9 mouse cellular contexts compared by ENCODE assay signal in the genomic region with DNA sequence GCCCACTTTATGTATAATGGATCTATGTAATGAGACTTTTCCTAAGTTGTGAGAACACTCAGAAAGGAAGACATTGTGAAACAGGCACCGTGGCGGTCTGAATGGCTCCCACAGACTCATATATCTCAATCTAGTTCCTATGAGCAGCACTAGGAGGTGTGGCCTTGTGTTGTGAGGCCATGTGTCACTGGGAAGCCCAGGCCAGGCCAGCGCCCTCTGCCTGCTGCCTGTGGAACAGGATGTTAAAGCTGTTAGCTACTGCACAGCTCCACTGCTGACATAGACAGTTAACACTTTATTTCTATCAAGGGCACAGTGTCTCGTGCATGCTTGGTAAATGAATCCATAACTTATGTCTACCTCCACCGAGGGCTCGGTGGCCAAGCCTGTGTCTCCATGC. TPM values are rescaled to one million over a fixed set of nuclear protein-coding genes. Genes with fewer than 3 reads are reported as not detected.
DNase-seq lines count a peak whose midpoint lies in the region; ATAC-seq and TF ChIP-seq lines count a peak whose summit lies in the region.
"Had no signal": no experiment of that assay in that cellular context is flagged by ENCODE, and none has a peak within 500 bp of the region (broad histone marks: within the 10 kb centered on the region; RNA-seq: fewer than 3 reads in every experiment).

No protein-coding gene starts in this region.

- WGBS in heart, postnatal 0 days: 75% methylated on average over 6 of the region's 6 CpGs
- WGBS in midbrain, postnatal 0 days: 78% methylated on average over 6 of the region's 6 CpGs

- no peaks in the 10 kb centered on the region for H3K9me3 ChIP-seq in heart, postnatal 0 days (replicated peaks; ENCODE audit: control insufficient read depth, low read length)
- no peaks in the 10 kb centered on the region for H3K9me3 ChIP-seq in midbrain, postnatal 0 days (ENCODE audit: low read length)

- H3K27me3 ChIP-seq in heart, postnatal 0 days (ENCODE audit: control insufficient read depth, insufficient read depth, low read length): no peaks in the 10 kb centered on the region
- H3K27me3 ChIP-seq in midbrain, postnatal 0 days (ENCODE audit: insufficient read depth, low read length): no peaks in the 10 kb centered on the region

- TF ChIP-seq EP300 in heart, postnatal 0 days (IDR thresholded peaks at IDR 0.05; ENCODE audit: low read depth): no peak

- no peak overlapping the region for H3K4me2 ChIP-seq in heart, postnatal 0 days (ENCODE audit: low read depth, low read length)
- no peak overlapping the region for H3K4me2 ChIP-seq in midbrain, postnatal 0 days (ENCODE audit: low read depth, low read length, poor library complexity, severe bottlenecking)

- H3K4me1 ChIP-seq in heart, postnatal 0 days (ENCODE audit: control insufficient read depth, insufficient read depth): no peaks in the 10 kb centered on the region
- no peaks in the 10 kb centered on the region for H3K4me1 ChIP-seq in midbrain, postnatal 0 days (ENCODE audit: insufficient read depth, low read length)

- ATAC-seq in heart, postnatal 0 days (ENCODE audit: insufficient read depth, low read depth): peak; percentile 72
- 0 out of 2 replicates have a peak, but pooled peaks have one; percentile 34 for ATAC-seq in midbrain, postnatal 0 days (ENCODE audit: low FRiP score)

- H3K9ac ChIP-seq in heart, postnatal 0 days (replicated peaks; ENCODE audit: low read depth, low read length): no peak overlapping the region
- no peak overlapping the region for H3K9ac ChIP-seq in midbrain, postnatal 0 days (replicated peaks; ENCODE audit: low read length, poor library complexity, severe bottlenecking)

- peak; percentile 63 for TF ChIP-seq CTCF in heart, postnatal 0 days (IDR thresholded peaks at IDR 0.05; ENCODE audit: low read depth)
- peak; percentile 70 for TF ChIP-seq CTCF in midbrain, postnatal 0 days (IDR thresholded peaks at IDR 0.05)

- peaks cover 77% of the 10 kb centered on the region for H3K36me3 ChIP-seq in heart, postnatal 0 days (replicated peaks; ENCODE audit: control insufficient read depth, insufficient read depth, low read length)
- peaks cover 53% of the 10 kb centered on the region for H3K36me3 ChIP-seq in midbrain, postnatal 0 days (ENCODE audit: insufficient read depth, low read length)

- no peak overlapping the region for H3K4me3 ChIP-seq in heart, postnatal 0 days (ENCODE audit: low read depth, low read length)
- no peak overlapping the region for H3K4me3 ChIP-seq in midbrain, postnatal 0 days (ENCODE audit: low read depth, low read length)
- H3K4me3 ChIP-seq: erythroblast, embryonic 14.5 days had no signal

- no peak overlapping the region for H3K27ac ChIP-seq in heart, postnatal 0 days (ENCODE audit: low read depth)
- no peak overlapping the region for H3K27ac ChIP-seq in midbrain, postnatal 0 days (ENCODE audit: low read depth, low read length)

- no peak for DNase-seq in heart, postnatal 0 days (ENCODE audit: low spot score)
- DNase-seq in heart, adult 9 months (ENCODE audit: low spot score in 2 of 2): no peak
- DNase-seq in ES-CJ7 (ENCODE audit: low read depth, low spot score): peak; percentile 66
- peak; percentile 35 for DNase-seq in c-Kit-positive CD71-negative TER-119-negative erythroid progenitor cells, embryonic 14.5 days (ENCODE audit: low read depth)
- peak; percentile 23 for DNase-seq in kidney, postnatal 14 days
- DNase-seq in midbrain, postnatal 0 days (ENCODE audit: low spot score): peak; percentile 44
- DNase-seq in layer of hippocampus, adult 9-11 months: no peak
- no peak for DNase-seq in cerebellum, adult 18-20 months

RNA-seq across cellular contexts. Expression of gene Cct2, which starts 14.7 kb away (rescaled TPM):
- total RNA-seq in heart, postnatal 0 days (2014; rRNA removed; ENCODE audit: low replicate concordance): 154 and 209 TPM in 2 replicates
- 121 and 129 TPM in 2 replicates for polyA plus RNA-seq in heart, postnatal 0 days (2015; fragmentation: Nextera tagmentation; extraction: Ambion mirVana)
- total RNA-seq in midbrain, postnatal 0 days (2014; rRNA removed): 231 and 277 TPM in 2 replicates
- 208 and 213 TPM in 2 replicates for polyA plus RNA-seq in midbrain, postnatal 0 days (2015; fragmentation: Nextera tagmentation; extraction: Ambion mirVana)

RNA-seq across cellular contexts. Expression of gene Lrrc10, which starts 33.1 kb away (rescaled TPM):
- total RNA-seq in heart, postnatal 0 days (2014; rRNA removed; ENCODE audit: low replicate concordance): 330 and 397 TPM in 2 replicates
- 115 and 138 TPM in 2 replicates for polyA plus RNA-seq in heart, postnatal 0 days (2015; fragmentation: Nextera tagmentation; extraction: Ambion mirVana)
- total RNA-seq in midbrain, postnatal 0 days (2014; rRNA removed): not detected in 2 replicates
- not detected in 2 replicates for polyA plus RNA-seq in midbrain, postnatal 0 days (2015; fragmentation: Nextera tagmentation; extraction: Ambion mirVana)
- polyA plus RNA-seq: erythroblast, embryonic 14.5 days had no signal

Comparison
In these comparisons a context has a peak if more than half of its experiments do, and no peak if none do; other contexts are left out.
1. DNase-seq: peak in ES-CJ7 (single experiment), c-Kit-positive CD71-negative TER-119-negative erythroid progenitor cells, embryonic 14.5 days (single experiment), kidney, postnatal 14 days (single experiment) and midbrain, postnatal 0 days (single experiment); none in heart, postnatal 0 days (single experiment), heart, adult 9 months (0 of 2), layer of hippocampus, adult 9-11 months (single experiment) and cerebellum, adult 18-20 months (0 of 2).
2. RNA of gene Lrrc10, which starts 33.1 kb away (total RNA-seq): 330 to 397 TPM in heart, postnatal 0 days; not detected in midbrain, postnatal 0 days; every median in the first group is over 100 times any median in the second.